Mouse (Mus musculus): ENCODE results near the gene Bpifb1. TPM values are rescaled to one million over a fixed set of nuclear protein-coding genes. Genes with fewer than 3 reads are reported as not detected.

The Bpifb1 gene
- total RNA-seq, 2 experiments from 2014 or later, result 0.50 TPM; not detected in 1

Other genes starting within 250 kb of the Bpifb1 start
- not detected for gene Bpifa6, start 215.9 kb upstream of the Bpifb1 start, total RNA-seq (2021)
- gene Bpifa2, start 182.6 kb upstream of the Bpifb1 start, total RNA-seq (2021), result not detected
- not detected for gene Bpifa3, start 60.5 kb upstream of the Bpifb1 start, total RNA-seq (2021)
- not detected for gene Bpifa1, start 47.9 kb upstream of the Bpifb1 start, total RNA-seq (2021)
- gene Bpifa5, start 28.2 kb upstream of the Bpifb1 start, total RNA-seq (2021), result not detected
- gene Bpifb5, start 32.9 kb downstream of the Bpifb1 start, total RNA-seq (2021), result not detected
- gene Bpifb9a, start 67.0 kb downstream of the Bpifb1 start, total RNA-seq (2021), result not detected
- not detected for gene Bpifb9b, start 116.4 kb downstream of the Bpifb1 start, total RNA-seq (2021)
- gene Cdk5rap1, start 182.2 kb downstream of the Bpifb1 start, total RNA-seq (2021), result 10 to 100 TPM; 11.5 to 14.3 TPM
- 10 to 100 TPM; 33.9 to 34.1 TPM for gene Snta1, start 217.3 kb downstream of the Bpifb1 start, total RNA-seq (2021)
- gene Cbfa2t2, start 245.7 kb downstream of the Bpifb1 start, total RNA-seq (2021), result 10 to 100 TPM; 54.3 to 57.4 TPM